Mouse (Mus musculus) megakaryocyte, adult 5-6 weeks (primary cell): ENCODE measurements at regions not wholly inside any gene's neighbourhood (a gene's known extent, or its start where the extent isn't known, plus 50 kb on each side); places are given as distances from the start of the nearest gene placed in this dataset.

Source experiments
- ATAC-seq: 2 replicates; pipeline ENCODE4 v1.8.0; 2016; ENCODE audit warnings: mild to moderate bottlenecking, inconsistent platforms; ENCODE audit not compliant: poor library complexity, severe bottlenecking

DNA sequence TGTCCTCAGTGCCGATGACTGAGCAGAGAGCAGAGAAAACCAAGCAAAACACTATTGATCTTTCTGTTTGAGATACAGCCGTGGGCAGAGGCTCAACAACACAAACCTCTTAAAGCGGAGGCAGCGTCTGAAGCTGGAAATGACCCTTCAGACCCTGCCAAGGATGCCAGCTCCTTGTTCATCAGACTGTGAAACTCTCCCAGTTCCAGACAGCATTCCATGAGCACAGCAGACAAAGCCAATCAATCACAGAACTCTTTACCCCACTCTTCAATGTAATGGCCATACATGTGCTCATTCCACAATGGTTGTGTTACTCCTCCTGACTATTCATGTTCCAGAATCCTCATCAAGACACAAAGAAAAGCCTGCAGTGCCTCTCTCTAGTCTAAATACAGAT, 73.5 kb downstream of the Tmem114 start:
- no peak for ATAC-seq

DNA sequence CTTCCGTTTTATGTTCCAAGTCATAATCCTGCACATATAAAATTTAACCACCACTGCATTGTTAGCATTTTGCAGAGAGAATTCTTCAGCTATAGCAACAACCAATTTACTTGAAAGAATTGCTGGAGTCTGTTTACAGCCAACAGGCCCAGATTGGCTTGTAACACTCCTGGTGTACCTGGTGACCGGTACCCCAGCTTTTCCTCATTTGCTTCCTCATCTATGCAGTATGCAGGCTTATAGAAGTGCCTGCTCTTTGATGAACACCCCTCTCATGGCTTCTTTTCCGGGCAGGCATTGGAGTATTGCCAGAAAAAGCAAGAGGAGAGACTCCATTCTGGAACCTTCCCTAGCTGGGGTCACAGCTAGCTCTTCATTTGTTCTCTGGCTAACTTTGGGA, 75.8 kb downstream of the Tmem114 start:
- no peak for ATAC-seq

DNA sequence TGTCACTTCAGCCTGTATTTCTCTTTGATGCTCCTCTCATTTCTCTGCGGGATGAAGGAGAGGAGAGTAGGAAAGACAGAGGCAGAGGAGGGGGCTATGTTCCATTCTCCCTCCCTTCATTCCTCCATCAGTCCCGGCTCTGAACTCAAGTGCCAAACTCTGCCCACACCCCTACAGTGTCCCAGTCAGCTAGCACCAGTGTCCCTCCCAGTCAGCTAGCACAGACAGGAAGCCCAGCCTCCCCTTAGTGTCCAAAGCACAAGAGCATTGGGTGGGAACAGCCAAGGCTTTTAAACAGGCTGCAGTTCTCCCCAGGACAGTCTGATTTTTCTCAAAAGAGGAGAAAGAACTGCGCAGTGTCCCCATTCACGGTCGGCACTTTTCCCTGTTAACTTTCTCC, 76.3 kb downstream of the Tmem114 start:
- ATAC-seq: no peak

DNA sequence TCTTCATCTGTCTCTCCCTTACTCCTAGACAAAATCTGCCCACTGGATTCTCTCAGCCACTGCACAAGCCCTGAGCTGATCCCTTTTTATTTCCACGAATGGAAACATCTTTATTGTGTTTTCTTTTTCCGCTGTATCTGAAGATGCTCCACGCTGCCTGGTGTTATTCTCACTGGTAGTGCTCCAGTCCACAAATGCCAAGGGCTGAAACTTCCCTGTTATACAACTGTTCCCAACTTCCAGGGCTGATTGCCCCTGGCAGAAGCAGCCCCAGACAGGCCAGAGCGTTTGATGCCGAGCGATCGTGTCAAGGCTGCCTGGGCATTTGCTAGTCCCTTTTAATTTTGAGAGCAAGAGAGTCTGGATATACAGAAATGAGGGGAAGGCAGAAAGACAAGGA, 79.7 kb downstream of the Tmem114 start:
- ATAC-seq: no peak

- ATAC-seq: no peak
Observed at GRCm38 (mm10) chr16:8333081-8333710, 91.7 kb downstream of the Tmem114 start.

- ATAC-seq: no peak
Observed at GRCm38 (mm10) chr16:8311996-8312395, 112.9 kb downstream of the Tmem114 start.

- peak; percentile 59 for ATAC-seq
Observed at GRCm38 (mm10) chr16:8306389-8306788, 118.5 kb downstream of the Tmem114 start.
